In the genomic region with DNA sequence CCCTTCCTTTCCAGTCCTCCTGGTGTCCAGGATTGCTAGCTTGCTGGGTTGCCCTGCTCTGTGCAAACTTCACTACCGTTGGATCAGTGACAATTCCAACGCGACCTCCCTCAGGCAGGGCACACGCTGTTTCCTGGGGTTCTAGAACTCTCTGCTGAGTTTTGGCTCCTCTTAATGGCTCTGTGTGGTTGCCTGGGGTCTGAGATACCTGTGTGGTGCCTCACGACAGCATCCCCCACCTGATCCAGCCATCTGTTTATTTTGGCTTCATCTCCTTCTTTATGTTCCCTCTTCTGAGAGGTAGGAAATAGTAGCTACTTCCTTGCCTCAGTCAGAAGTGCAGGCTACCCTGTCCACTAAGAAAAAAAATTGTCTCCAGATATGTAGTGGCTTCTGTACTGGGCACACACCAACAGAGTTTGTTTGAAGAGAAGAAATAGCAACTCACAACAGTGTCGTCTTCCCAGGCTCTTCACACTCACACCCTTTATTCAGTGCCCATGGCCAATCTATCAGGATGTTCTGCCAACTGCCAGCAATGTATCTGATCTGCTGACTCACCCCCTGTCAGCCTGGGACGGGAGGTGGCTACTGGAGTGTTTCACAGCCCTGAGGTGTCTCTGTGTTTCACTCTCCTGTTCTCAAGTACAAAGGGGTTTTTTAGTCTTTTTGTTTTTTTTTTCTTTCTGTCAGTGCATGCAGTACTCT, we compare ENCODE assay signal across 11 mouse cellular contexts.
DNase-seq lines count a peak whose midpoint lies in the region; ATAC-seq lines count a peak whose summit lies in the region.
"Had no signal": no experiment of that assay in that cellular context is flagged by ENCODE, and none has a peak within 500 bp of the region (broad histone marks: within the 10 kb centered on the region; RNA-seq: fewer than 3 reads in every experiment).

No protein-coding gene starts in this region.

- ATAC-seq in cerebellum, adult (ENCODE audit: insufficient number of reproducible peaks, low FRiP score, low TSS enrichment): peak; percentile 77
- peak; percentile 90 for ATAC-seq in common myeloid progenitor, adult 5-6 weeks (replicated peaks; ENCODE audit: low read depth, poor library complexity, severe bottlenecking)
- ATAC-seq: intestine, postnatal 0 days had no signal

- no peak for DNase-seq in cerebellum, postnatal 4 days (ENCODE audit: low spot score in 2 of 2)
- peak; percentile 6 for DNase-seq in MEL-GATA-1-ER (ENCODE audit: extremely low read depth, low read depth)
- peak; percentile 42 for DNase-seq in cerebellum, adult 11 months
- DNase-seq in spleen, postnatal 10 days (ENCODE audit: low spot score in 2 of 2): no peak
- DNase-seq in right cerebral cortex, postnatal 25 days: no peak
- DNase-seq in ovary, adult 18-20 months (ENCODE audit: low spot score): no peak
- DNase-seq: lung, postnatal 36 days; thymus, postnatal 14 days had no signal

Comparison
In these comparisons a context has a peak if more than half of its experiments do, and no peak if none do; other contexts are left out.
1. DNase-seq: peak in MEL-GATA-1-ER (single experiment) and cerebellum, adult 11 months (single experiment); none in cerebellum, postnatal 4 days (0 of 2), spleen, postnatal 10 days (0 of 2), right cerebral cortex, postnatal 25 days (single experiment) and ovary, adult 18-20 months (single experiment).